Mouse (Mus musculus) neural tube, embryonic 14.5 days (tissue): Measurements from ENCODE around the gene Evc. TPM values are rescaled to one million over a fixed set of nuclear protein-coding genes. Genes with fewer than 3 reads are reported as not detected.

ENCODE experiments used
- ATAC-seq: fragments of 200-750 bp; cut with Nextera tagmentation; 2 replicates; pipeline ENCODE4 v1.8.0; 2017; ENCODE audit warnings: low read depth, mild to moderate bottlenecking, moderate TSS enrichment, moderate library complexity
- H3K27ac ChIP-seq: fragments of 300-500 bp; sonication (generic); 2 replicates; pipeline ENCODE4 v1.5.1; 2014; ENCODE audit warnings: low read depth, mild to moderate bottlenecking, control low read depth, low read length, moderate library complexity, mixed read lengths
- H3K27me3 ChIP-seq: fragments of 300-500 bp; sonication (generic); 2 replicates; pipeline ENCODE4 v1.6.1; 2014; ENCODE audit warnings: low read length; ENCODE audit not compliant: control insufficient read depth, insufficient read depth
- H3K36me3 ChIP-seq: fragments of 300-500 bp; sonication (generic); 2 replicates; pipeline ENCODE4 v1.6.1; 2014; ENCODE audit warnings: low read length, mixed read lengths; ENCODE audit not compliant: control insufficient read depth, insufficient read depth
- H3K4me1 ChIP-seq: fragments of 300-500 bp; sonication (generic); 2 replicates; pipeline ENCODE4 v1.6.1; 2014; ENCODE audit warnings: low read length; ENCODE audit not compliant: control insufficient read depth, insufficient read depth
- H3K4me2 ChIP-seq: fragments of 300-500 bp; sonication (generic); 2 replicates; pipeline ENCODE4 v1.6.1; 2014; ENCODE audit warnings: mild to moderate bottlenecking, low read depth, low read length, control low read depth
- H3K4me3 ChIP-seq: fragments of 300-500 bp; sonication (generic); 2 replicates; pipeline ENCODE4 v1.5.1; 2014; ENCODE audit warnings: low read depth, low read length, control low read depth, mixed read lengths
- H3K9ac ChIP-seq: fragments of 300-500 bp; sonication (generic); replicated peaks from 2 replicates; pipeline ENCODE4 v1.6.1; 2014; ENCODE audit warnings: low read depth, mild to moderate bottlenecking, control low read depth, low read length, mixed read lengths
- H3K9me3 ChIP-seq: fragments of 300-500 bp; sonication (generic); 2 replicates; pipeline ENCODE4 v1.6.1; 2016; ENCODE audit warnings: low read length; ENCODE audit not compliant: control insufficient read depth
- WGBS: fragments of 180-500 bp; shearing (Covaris S2); extraction: QIAGEN DNeasy Blood & Tissue Kit; methylation state at CpG from one replicate; pipeline ENCODE4 v1.1.7; 2014; 5-methylcytosine and 5-hydroxymethylcytosine counted together
- polyA plus RNA-seq: library from polyadenylated mRNA; unstranded; fragments of >200 nt; fragmentation: Nextera tagmentation; extraction: Ambion mirVana; gene quantifications from 2 replicates; pipeline ENCODE4 v1.2.1, GENCODE M21; 2014

Evc gene
- polyA plus RNA-seq, 1 experiment from 2014 or later: 2.8 TPM

DNA sequence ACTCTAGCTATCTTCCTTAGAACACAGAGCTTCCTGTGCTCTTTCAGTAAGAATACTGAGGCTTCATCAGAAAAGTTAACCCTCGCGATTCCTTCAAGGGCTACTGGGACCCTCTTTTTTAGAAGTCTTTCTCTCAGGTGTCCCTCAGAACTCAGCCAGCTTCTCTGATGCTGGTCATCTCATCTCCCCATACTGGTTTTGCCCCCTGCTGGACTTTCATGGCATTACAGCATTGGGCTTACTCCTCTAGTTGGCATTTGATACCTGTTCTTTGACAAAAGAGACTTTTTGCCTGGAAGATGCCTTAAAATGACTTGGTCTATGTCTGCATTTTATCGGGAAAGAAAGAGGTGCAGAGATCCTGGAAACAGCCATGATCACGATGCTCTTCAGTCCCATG, 17.7 kb upstream of the Evc start:
- H3K27me3 ChIP-seq: no peaks in the 10 kb centered on the region
- H3K4me1 ChIP-seq: no peaks in the 10 kb centered on the region
- H3K36me3 ChIP-seq: no peaks in the 10 kb centered on the region
- no peak overlapping the region for H3K27ac ChIP-seq
- no peaks in the 10 kb centered on the region for H3K9me3 ChIP-seq
- WGBS: 81% methylated on average over 4 of the region's 4 CpGs
- no peak for ATAC-seq
- H3K4me3 ChIP-seq: no peak overlapping the region
- no peak overlapping the region for H3K9ac ChIP-seq
- H3K4me2 ChIP-seq: no peak overlapping the region

DNA sequence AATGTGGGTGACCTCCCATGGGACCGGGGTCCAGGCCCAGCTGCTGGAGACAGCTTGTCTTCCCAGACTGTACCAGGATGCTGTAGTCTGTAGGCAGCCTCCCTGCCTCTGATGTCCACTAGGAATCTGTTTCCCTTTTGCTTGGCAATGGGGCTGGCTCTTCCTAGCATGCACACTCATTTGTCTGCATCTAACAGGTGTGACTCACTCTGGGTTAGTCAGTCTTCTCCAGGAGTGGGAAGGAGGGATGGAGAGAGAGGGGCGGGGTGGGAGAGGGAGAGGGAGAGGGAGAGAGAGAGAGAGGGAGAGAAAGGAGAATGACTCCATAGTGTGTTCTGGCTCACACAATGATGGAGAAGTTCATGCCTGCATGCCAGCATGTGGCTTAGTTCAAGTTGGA, 15.1 kb upstream of the Evc start:
- Histone ChIP-seq H3K9me3 (no peaks in the 10 kb centered on the region), H3K9ac (no peak overlapping the region), H3K27me3 (no peaks in the 10 kb centered on the region), H3K4me2 (no peak overlapping the region), H3K4me3 (no peak overlapping the region), H3K27ac (no peak overlapping the region), H3K4me1 (no peaks in the 10 kb centered on the region), H3K36me3 (no peaks in the 10 kb centered on the region)
- no peak for ATAC-seq
- 100% methylated on average over 1 of the region's 2 CpGs for WGBS

- H3K4me2 ChIP-seq: no peak overlapping the region
- H3K27ac ChIP-seq: no peak overlapping the region
- no peaks in the 10 kb centered on the region for H3K4me1 ChIP-seq
- H3K36me3 ChIP-seq: no peaks in the 10 kb centered on the region
- H3K9ac ChIP-seq: no peak overlapping the region
- no peak overlapping the region for H3K4me3 ChIP-seq
- 83% methylated on average over 2 of the region's 2 CpGs for WGBS
- ATAC-seq: no peak
- no peaks in the 10 kb centered on the region for H3K9me3 ChIP-seq
- H3K27me3 ChIP-seq: no peaks in the 10 kb centered on the region
Measured at GRCm38 (mm10) chr5:37343962-37344361, 7.3 kb upstream of the Evc start.

DNA sequence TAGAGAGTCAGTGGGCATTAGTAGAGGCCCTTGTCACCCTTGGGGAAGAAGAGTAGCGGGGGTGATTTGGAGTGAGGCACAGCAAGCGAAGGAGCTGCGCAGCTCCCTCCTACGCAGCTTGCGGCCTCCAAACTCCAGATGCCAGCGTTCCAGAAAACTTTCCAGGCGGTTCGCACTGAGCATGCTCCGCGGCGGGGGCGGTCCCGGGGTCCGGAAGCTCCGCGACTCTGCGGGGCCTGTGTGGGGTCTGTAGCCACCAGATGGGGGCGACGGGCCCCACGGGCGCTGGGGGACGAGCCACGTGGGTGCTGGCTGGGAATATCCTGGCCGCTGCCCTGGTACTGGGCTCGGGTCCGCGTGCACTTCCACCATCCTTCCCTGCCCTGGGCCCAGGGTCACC, 1.6 kb upstream of the Evc start, which contains the start of gene Evc2:
Gene Evc2 (plus strand): TSS at position 212 of the 400 bp plus-strand sequence.
- H3K4me1 ChIP-seq: peaks cover 7% of the 10 kb centered on the region; the same call in 1 of the 2 replicates
- peaks cover 6% of the 10 kb centered on the region; the same call in 1 of the 2 replicates for H3K27me3 ChIP-seq
- no peaks in the 10 kb centered on the region for H3K36me3 ChIP-seq
- ATAC-seq: peak; percentile 82
- H3K4me3 ChIP-seq: peak within 1 kb of the TSS; percentile 57
- H3K27ac ChIP-seq: no peak within 1 kb of the TSS
- H3K9me3 ChIP-seq: no peaks in the 10 kb centered on the region
- WGBS: 0% methylated on average over 20 of the region's 27 CpGs
- H3K9ac ChIP-seq: peak within 1 kb of the TSS; percentile 49
- H3K4me2 ChIP-seq: peak within 1 kb of the TSS; percentile 69

DNA sequence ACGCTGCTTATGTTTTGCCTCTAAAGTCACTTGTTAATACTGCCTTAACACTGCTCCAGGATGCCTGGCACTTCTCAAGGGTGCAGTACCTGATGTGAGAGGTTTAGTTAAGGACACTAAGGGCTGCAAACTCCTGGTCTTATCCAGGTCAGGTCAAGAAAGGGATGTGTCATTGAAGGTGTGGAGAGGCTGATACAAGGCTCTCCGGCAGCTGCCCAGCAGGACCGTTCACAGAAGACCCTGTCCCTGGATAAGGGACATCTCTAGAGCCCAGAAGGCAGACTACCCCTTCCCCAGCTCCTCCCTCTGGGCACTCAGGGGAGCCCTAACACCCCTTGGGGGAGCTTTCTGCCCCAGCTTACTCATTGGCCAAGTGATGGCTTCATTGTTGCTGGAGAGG, 1.0 kb upstream of the Evc start:
- ATAC-seq: no peak
- Histone ChIP-seq H3K4me2 (peak overlapping the region; percentile 69; the same call in 1 of the 2 replicates), H3K27me3 (peaks cover 6% of the 10 kb centered on the region; the same call in 1 of the 2 replicates), H3K4me1 (peaks cover 7% of the 10 kb centered on the region; the same call in 1 of the 2 replicates), H3K9ac (peak overlapping the region; percentile 49; the same call in 1 of the 2 replicates), H3K4me3 (no peak overlapping the region; the same call in 1 of the 2 replicates), H3K36me3 (no peaks in the 10 kb centered on the region), H3K9me3 (no peaks in the 10 kb centered on the region), H3K27ac (no peak overlapping the region)
- 73% methylated on average over 3 of the region's 3 CpGs for WGBS

DNA sequence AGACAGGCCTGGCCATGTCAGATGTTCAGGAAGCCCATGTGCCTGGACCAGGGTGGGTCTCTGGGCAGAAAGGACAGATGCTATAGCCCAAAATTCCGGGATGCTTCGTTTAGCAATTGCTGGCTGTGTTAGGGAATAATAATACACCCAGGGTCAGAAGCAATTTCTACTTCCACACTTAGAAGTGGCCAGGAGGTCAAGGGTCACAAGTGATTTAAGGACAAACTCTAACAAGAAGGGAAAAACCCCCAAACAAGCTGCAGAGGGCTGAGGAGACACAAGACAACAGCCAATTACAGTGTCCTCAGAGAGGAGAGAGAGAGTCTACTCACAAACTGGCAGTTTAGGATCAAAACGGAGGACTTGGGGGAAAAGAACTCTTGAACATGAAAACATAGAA, 1.6 kb downstream of the Evc start:
- WGBS: 65% methylated on average over 3 of the region's 3 CpGs
- H3K4me1 ChIP-seq: peaks cover 7% of the 10 kb centered on the region; the same call in 1 of the 2 replicates
- H3K9ac ChIP-seq: no peak overlapping the region
- H3K9me3 ChIP-seq: no peaks in the 10 kb centered on the region
- H3K27me3 ChIP-seq: peaks cover 6% of the 10 kb centered on the region; the same call in 1 of the 2 replicates
- ATAC-seq: no peak
- H3K4me3 ChIP-seq: no peak overlapping the region
- no peak overlapping the region for H3K4me2 ChIP-seq
- H3K27ac ChIP-seq: no peak overlapping the region
- H3K36me3 ChIP-seq: no peaks in the 10 kb centered on the region

DNA sequence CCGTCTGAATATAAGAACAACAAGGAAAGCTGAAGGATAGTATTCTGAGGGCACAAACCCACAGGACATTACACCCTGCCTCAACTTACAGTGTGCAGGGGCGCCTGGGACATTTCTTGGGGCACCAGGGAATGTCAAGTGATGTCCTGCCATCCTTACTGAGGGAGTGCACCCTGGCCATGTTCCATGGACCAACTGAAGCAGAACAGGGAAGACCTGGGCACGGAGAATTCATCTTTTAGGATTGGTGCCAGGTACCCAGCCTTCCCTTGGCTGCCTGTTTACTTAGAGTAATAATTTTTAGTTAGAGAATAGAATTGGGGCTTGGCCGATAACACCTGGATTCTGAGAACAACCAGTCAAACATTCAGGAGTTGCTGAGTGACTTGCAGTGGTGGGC, 4.6 kb downstream of the Evc start:
- WGBS: 83% methylated on average over 4 of the region's 4 CpGs
- no peak for ATAC-seq
- no peaks in the 10 kb centered on the region for H3K9me3 ChIP-seq

GRCm38 (mm10) chr5:37331133-37331505, 5.6 kb downstream of the Evc start:
- Histone ChIP-seq H3K36me3 (no peaks in the 10 kb centered on the region), H3K4me3 (no peak overlapping the region), H3K27me3 (no peaks in the 10 kb centered on the region), H3K4me2 (no peak overlapping the region), H3K9me3 (no peaks in the 10 kb centered on the region), H3K4me1 (no peaks in the 10 kb centered on the region), H3K27ac (no peak overlapping the region), H3K9ac (no peak overlapping the region)
- WGBS: 96% methylated on average over 2 of the region's 2 CpGs
- no peak for ATAC-seq

More for the DNA sequence above, 4.6 kb downstream of the Evc start:
- Histone ChIP-seq H3K27me3 (no peaks in the 10 kb centered on the region), H3K4me1 (0 out of 2 replicates have a peak, but pooled peaks cover under 1% of the 10 kb centered on the region), H3K36me3 (no peaks in the 10 kb centered on the region), H3K4me3 (no peak overlapping the region), H3K27ac (no peak overlapping the region), H3K9ac (no peak overlapping the region), H3K4me2 (no peak overlapping the region)

GRCm38 (mm10) chr5:37330449-37331132, 6.1 kb downstream of the Evc start:
- Histone ChIP-seq H3K27ac (no peak overlapping the region), H3K27me3 (no peaks in the 10 kb centered on the region), H3K4me3 (no peak overlapping the region), H3K36me3 (no peaks in the 10 kb centered on the region), H3K9me3 (no peaks in the 10 kb centered on the region), H3K4me2 (no peak overlapping the region), H3K9ac (no peak overlapping the region), H3K4me1 (no peaks in the 10 kb centered on the region)
- ATAC-seq: no peak
- 89% methylated on average over 8 of the region's 8 CpGs for WGBS
